Mouse (Mus musculus): ENCODE results near the gene Lta.

Gene Lta

DNA sequence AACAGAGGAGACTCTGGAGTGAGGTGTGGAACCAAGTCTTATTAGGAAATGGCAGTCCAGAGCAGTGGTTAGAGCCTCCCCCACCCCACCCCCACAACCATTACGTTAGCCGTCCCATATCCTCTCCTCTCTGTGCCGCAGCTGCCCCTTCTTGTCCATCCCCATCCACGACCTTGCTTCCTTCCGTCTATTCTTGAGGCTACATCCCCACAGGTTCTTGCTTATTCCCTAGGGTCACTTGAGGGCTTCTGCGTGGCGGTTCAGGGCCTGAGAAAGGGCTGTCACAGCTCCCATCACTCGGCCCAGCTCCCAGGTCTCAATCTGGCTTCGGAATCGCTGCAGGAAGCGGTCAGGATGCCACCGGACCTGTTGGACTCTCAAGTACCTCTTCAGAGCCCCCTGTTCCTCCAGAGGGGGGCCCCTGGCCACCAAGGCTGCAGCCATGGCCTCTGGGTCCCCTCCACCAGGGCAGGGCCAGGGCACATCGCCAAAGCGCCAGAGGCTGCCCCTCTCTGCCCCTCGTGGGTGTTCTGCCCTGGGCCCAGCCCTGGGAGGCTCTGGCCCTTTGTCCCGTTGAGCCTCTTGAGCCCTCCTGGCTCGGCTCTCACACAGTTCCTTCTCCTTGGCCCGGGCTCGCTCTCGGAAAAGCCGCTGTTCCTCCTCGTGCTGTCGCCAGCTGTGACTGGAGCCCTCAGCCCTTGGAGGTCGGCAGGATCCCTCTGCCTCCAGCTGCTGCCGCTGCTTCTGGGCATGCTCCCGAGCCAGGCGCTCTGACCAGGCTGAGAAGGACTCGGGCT is 15.2 kb upstream of the Lta start, which contains the start of gene Gm16181:
Gm16181 (plus strand) TSS at position 679 of the 797 bp plus-strand sequence.
- in situ Hi-C loops (cut with MboI; ENCODE audit: low pct_unique_long_range_greater_than_20kb in 1 of 2, low sequenced_read_pairs in 2 of 2, unreplicated experiment in 1 of 2), result no loop called here

DNA sequence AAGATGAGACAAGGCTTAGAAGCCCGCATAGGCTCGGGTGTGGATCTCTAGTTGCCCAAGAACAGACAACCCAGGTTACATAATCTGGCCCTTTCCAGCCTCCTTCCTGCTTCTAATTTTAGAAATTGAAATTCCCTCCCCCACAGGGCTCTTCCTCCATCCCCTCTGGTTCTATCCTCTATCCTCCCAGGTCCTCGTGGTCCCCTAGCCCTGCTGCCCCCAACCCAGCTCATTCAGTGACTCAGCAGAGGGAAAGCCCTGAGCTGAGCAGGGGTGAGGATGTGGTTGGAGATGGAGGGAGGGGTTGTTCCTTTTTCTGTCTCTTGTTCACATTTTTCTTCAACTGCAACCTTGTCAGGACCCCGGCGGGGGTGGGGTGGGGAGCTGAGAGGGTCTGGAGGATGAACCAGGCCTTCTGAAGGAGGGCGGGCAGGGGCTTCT is 14.5 kb upstream of the Lta start:
- in situ Hi-C loops (cut with MboI; ENCODE audit: low pct_unique_long_range_greater_than_20kb in 1 of 2, low sequenced_read_pairs in 2 of 2, unreplicated experiment in 1 of 2), result no loop called here

DNA sequence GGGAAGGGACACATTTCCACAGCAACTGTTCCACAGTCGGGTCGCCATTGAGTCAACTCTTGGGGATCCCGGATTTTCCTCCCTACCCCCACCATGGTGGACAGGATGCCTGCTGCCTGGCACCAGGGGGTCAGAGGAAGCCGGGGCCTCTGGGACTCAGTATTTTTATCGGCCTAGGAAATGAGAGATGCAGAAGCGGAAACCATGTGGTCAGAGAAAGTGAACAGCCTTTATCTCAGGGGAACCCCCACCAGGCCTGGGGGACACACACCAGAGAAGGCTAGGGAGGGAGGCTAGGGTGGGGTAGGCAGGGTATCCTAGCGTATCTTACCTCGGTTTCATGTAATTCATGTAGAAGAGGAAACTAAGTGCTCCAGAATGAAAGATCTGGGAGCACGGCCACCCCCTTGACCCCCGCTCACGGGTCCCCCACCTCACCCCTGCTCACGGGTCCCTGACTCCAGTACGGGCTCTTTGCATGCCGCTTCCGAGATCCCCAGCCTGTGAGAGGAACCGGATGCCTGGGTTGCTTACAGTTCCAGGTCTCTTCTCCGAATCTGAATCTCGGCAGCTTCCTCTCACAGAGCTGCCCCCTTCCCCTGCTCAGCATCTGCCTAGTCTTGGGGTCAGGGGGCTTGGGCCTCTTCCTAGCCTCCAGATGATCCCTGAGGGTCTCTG is 13.5 kb upstream of the Lta start:
- in situ Hi-C loops (cut with MboI; ENCODE audit: low pct_unique_long_range_greater_than_20kb in 1 of 2, low sequenced_read_pairs in 2 of 2, unreplicated experiment in 1 of 2), result no loop called here

DNA sequence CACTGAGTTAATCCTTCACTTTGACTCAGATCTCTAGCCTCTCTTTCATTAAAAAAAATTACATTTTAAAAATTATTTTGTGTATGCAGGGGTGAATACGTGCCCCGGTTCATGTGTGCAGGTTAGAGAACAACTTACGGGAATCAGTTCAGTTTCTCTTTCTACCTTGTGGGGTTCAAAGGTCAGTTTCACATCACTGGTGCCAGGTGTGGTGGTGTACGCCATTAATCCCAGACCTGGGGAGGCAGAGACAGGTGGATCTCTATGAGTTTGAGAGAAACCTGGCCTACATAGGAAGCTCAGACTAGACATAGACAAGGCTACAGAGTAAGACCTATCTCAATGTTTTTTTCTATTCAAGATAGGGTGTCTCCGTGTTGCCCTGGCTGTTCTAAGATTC is 7.9 kb upstream of the Lta start:
- in situ Hi-C loops (cut with MboI; ENCODE audit: low pct_unique_long_range_greater_than_20kb in 1 of 2, low sequenced_read_pairs in 2 of 2, unreplicated experiment in 1 of 2), result no loop called here

DNA sequence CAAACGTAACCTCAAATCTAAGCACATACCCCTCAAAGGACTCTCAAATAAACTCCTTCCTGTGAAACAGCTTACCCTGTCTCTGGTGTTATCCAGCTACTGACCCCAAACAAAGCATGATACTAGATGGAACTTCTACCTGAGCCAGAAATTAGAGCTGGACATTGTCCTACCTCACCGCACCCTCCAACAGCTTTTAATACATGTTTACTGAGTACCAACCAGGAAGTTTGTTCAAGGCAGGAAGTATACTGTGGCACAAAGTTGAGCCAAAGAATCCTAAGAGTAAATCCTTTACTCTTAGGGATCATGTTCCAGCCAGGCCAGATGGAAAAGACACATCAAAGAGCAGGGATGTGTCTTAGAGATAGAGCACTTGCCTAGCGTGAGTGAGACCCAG is 5.4 kb upstream of the Lta start:
- in situ Hi-C loops (cut with MboI; ENCODE audit: low pct_unique_long_range_greater_than_20kb in 1 of 2, low sequenced_read_pairs in 2 of 2, unreplicated experiment in 1 of 2), result no loop called here

DNA sequence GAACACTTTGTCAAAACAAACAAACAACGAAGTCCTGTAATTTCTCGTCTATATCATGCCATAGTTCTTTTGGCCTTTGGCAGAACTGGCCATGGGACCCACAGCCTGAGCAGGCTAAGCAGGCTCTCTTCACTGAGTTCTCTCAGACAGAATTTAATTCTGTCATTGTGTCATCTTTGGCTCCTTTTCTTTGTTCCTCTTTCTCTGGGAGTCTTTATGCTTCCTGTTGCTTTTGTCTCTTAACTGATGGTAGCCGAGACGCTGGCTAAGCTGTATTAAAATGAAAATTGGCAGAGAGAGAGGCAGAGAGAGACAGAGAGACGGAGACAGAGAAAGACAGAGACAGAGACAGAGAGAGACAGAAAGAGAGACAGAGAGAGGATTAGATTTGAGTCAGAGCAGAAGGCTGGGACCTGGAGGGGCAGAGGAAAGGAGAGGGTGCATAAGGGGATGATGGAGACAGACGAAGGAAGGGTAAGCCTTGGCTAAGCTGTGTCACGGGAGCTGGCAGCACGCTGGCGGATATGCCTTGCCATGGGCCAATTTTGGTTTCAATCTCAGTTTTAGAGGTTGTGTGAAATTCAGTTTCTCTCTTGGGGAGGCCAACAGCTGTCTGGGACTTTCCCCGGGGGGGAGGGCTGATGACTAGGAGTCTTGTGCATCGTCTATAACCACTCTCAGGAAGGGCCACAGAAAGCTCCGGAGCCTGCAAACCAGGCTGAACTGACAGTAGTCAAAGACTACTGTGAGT is 4.8 kb upstream of the Lta start:
- in situ Hi-C loops (cut with MboI; ENCODE audit: low pct_unique_long_range_greater_than_20kb in 1 of 2, low sequenced_read_pairs in 2 of 2, unreplicated experiment in 1 of 2), result no loop called here

DNA sequence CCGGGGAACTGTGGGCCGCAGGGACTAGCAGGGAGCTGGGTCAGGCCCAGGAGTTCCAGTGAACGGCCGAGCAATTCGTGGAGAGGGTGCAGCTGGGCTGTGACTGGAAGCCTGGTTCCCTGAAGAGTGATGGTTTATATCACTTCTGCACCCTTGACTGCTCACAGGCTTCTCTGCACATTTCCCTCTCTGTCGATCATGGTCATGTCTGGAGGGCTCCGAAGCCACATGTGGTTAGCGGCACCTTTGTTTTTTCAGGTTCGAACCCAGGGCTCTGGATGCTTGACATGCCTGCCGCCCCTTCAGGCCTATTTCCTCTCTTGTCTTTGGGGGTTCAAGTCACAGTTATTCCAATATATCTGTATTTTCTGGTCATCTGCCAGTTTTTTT is 224 bp upstream of the Lta start:
- in situ Hi-C loops (cut with MboI; ENCODE audit: low pct_unique_long_range_greater_than_20kb in 1 of 2, low sequenced_read_pairs in 2 of 2, unreplicated experiment in 1 of 2), result no loop called here

DNA sequence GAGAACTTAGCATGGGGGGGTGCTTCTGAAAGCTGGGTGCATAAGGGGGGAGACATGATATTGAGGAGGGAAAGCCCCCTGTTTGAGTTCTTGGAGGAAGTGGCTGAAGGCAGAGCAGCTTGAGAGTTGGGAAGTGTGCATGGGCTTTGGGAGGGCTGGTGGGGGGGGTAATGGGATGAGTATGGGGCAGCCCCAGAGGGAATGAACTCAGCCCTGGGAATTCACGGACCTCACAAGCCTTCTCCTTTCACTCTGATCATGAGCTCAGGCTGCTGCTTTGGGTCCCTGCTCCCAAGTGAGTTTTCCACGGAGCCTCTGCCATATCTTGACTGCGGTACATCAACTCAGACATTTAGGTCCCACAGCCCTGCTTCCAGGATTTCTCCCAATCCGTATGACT is 2.7 kb downstream of the Lta start:
- in situ Hi-C loops (cut with MboI; ENCODE audit: low pct_unique_long_range_greater_than_20kb in 1 of 2, low sequenced_read_pairs in 2 of 2, unreplicated experiment in 1 of 2), result no loop called here

DNA sequence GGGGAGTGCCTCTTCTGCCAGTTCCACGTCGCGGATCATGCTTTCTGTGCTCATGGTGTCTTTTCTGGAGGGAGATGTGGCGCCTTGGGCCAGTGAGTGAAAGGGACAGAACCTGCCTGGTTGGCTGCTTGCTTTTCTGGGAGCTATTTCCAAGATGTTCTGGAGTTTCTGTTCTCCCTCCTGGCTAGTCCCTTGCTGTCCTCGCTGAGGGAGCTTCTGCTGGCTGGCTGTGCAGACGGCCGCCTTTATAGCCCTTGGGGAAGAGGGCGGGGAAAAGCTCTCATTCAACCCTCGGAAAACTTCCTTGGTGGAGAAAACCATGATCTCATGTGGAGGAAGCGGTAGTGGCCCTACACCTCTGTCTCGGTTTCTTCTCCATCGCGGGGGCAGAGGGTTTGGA is 3.4 kb downstream of the Lta start, which contains the start of gene Tnf:
Tnf (minus strand) TSS at position 221 of the 400 bp plus-strand sequence.
- in situ Hi-C loops (cut with MboI; ENCODE audit: low pct_unique_long_range_greater_than_20kb in 1 of 2, low sequenced_read_pairs in 2 of 2, unreplicated experiment in 1 of 2), result no loop called here

DNA sequence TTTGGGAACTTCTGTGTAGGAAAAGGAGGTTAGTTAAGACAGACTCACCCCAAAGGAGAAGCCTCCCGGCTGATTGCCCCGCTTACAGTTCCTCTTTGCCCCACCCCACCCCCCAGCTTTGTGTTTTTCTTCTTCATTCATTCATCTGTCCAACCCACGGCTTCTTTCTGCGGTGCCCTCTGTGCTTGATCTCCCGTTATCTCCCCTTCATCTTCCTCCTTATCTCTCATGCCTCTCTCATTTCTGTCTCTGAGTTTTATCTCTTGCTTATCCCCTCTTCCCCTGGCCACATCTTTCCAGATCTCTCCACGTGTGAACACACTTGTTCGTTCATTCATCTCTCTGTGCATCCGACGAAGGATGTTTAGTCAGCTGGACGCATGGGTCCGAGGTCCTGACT is 4.0 kb downstream of the Lta start:
- in situ Hi-C loops (cut with MboI; ENCODE audit: low pct_unique_long_range_greater_than_20kb in 1 of 2, low sequenced_read_pairs in 2 of 2, unreplicated experiment in 1 of 2), result no loop called here

DNA sequence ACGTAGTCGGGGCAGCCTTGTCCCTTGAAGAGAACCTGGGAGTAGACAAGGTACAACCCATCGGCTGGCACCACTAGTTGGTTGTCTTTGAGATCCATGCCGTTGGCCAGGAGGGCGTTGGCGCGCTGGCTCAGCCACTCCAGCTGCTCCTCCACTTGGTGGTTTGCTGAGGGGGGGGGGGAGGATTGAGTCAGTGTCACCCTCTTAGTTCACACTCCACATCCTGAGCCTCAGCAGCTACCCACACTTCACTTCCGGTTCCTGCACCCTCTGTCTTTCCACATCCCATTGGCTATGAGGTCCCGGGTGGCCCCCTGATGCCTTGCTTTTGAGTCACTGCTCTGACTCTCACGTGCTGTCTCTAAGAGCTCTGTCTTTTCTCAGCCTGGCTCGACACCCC is 4.8 kb downstream of the Lta start:
- in situ Hi-C loops (cut with MboI; ENCODE audit: low pct_unique_long_range_greater_than_20kb in 1 of 2, low sequenced_read_pairs in 2 of 2, unreplicated experiment in 1 of 2), result no loop called here

DNA sequence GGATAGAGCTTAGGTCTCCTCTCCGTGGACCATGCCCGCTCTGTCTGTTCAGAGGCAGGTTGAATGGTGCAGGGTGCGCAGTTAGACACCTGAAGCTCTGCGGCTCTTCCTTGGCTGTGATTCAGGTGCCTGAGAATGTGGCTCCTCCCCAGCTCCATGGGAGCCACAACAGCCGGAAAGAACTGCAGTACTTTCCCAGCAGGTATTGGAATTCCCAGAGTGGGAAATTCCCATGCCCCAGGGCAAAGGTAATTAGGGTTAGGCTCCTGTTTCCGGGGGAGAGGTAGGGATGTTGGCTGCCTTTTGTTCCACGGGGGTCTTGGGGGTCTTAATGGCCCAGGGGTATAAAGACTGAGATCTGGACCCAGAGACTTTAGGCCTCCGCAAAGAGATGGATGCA is 6.2 kb downstream of the Lta start:
- in situ Hi-C loops (cut with MboI; ENCODE audit: low pct_unique_long_range_greater_than_20kb in 1 of 2, low sequenced_read_pairs in 2 of 2, unreplicated experiment in 1 of 2), result no loop called here

DNA sequence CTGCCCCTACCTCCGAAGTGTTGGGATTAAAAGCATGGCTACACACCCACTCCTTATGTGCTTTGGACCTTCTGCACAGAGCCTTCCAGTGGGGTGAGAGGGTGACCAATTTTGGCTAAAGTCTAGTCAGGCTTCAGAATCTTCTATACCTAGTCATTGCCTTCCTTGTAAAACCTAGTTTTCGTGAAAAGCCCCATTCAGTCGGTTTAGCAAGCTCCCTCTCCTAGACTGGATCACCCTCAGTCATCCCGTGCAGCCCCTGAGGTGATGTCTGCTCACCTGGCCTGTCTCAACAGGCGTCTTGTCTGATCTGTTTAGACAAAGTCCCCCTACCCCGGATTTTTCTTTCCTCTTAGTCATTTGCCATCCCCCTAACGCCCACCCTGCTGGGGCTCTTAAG is 7.1 kb downstream of the Lta start:
- in situ Hi-C loops (cut with MboI; ENCODE audit: low pct_unique_long_range_greater_than_20kb in 1 of 2, low sequenced_read_pairs in 2 of 2, unreplicated experiment in 1 of 2), result no loop called here

DNA sequence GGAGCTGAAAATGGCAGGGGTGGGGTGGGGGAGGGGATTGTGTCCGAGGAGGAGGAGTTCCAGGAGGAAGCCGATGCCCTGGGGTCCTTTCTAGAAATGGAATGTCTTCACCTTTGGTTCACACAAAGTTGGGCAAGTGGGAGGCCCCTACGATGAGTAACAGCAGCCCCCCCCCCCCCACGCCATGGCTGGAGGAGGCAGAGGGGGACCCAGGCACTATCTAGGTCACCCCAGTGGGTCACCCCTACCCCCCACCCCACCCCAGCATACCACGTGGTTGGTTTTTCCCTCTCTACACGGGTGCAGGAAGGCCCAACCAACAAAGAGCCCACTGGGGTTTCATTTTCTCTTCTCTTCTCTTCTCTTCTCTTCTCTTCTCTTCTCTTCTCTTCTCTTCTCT is 8.0 kb downstream of the Lta start:
- in situ Hi-C loops (cut with MboI; ENCODE audit: low pct_unique_long_range_greater_than_20kb in 1 of 2, low sequenced_read_pairs in 2 of 2, unreplicated experiment in 1 of 2), result no loop called here

DNA sequence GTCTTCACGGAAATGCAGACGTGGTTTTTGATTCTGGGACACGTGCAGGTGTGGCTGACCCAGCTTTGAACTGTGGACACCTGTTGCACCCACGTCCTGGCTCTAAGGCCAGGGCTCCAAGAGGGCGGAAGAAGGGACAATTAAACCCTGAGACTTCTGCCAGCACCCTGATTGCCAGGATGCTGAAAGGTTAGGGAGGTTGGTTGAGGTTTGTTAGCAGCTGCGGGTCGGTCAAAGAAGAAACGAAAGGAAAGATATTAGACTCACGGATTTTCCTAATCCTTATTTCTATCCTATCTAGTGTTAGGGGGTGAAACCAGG is 8.9 kb downstream of the Lta start:
- in situ Hi-C loops (cut with MboI; ENCODE audit: low pct_unique_long_range_greater_than_20kb in 1 of 2, low sequenced_read_pairs in 2 of 2, unreplicated experiment in 1 of 2), result no loop called here

DNA sequence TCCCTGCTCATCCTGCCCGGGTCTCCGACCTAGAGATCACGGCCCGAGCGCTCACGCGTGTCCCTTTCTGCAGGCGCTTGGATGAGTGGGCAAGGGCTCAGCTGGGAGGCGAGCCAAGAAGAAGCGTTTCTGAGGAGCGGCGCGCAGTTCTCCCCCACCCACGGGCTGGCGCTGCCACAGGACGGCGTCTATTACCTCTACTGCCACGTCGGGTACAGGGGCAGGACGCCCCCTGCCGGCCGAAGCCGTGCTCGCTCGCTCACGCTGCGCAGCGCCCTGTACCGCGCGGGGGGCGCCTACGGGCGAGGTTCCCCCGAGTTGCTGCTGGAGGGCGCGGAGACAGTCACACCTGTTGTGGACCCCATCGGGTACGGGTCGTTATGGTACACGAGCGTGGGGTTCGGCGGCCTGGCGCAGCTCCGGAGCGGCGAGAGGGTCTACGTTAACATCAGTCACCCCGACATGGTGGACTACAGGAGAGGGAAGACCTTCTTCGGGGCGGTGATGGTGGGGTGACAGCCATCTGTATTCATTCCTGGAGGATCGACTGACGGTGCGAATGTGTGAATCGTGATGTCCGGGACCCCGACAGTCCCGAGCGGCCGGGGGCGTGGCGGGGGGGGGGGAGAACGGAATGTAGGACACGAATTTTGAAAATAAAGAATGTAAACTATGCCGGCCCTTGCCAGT is 9.4 kb downstream of the Lta start:
- in situ Hi-C loops (cut with MboI; ENCODE audit: low pct_unique_long_range_greater_than_20kb in 1 of 2, low sequenced_read_pairs in 2 of 2, unreplicated experiment in 1 of 2), result no loop called here

DNA sequence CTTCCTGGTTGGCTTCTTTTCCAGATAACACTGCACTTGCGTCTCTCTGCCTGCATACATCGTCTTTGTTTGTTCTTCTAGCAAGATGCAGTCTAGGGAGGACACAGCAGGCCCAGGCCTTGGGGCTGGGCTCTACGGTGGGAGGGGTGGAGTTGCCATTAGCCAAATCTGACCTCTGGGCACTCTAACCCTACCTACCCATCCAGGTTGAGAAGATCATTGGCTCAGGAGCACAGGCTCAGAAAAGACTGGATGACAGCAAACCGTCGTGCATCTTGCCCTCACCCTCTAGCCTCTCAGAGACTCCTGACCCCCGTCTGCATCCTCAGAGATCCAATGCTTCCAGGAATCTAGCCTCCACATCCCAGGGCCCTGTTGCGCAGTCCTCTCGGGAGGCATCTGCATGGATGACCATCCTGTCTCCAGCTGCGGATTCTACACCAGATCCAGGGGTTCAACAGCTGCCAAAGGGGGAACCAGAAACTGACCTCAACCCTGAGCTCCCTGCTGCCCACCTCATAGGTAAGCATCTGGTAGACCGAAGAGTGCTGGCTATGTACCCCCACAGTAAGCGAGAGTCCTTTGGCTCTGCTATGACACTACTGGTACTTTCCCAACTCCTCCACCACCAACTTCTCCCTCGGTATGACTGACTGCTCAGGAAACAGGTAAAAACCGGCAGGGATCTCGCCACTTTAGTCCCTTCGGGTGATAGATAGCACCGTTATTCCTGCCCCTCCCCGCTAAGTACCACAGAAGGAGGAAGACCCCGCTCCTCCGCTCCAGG is 10.1 kb downstream of the Lta start:
- in situ Hi-C loops (cut with MboI; ENCODE audit: low pct_unique_long_range_greater_than_20kb in 1 of 2, low sequenced_read_pairs in 2 of 2, unreplicated experiment in 1 of 2), result no loop called here
